Comparison of ENCODE assay signal across 26 mouse cellular contexts in genomic region chr3:107583893-107584292, GRCm38 (mm10). TPM values are rescaled to one million over a fixed set of nuclear protein-coding genes. Genes with fewer than 3 reads are reported as not detected.
DNase-seq lines count a peak whose midpoint lies in the region; ATAC-seq and TF ChIP-seq lines count a peak whose summit lies in the region.
"Had no signal": no experiment of that assay in that cellular context is flagged by ENCODE, and none has a peak within 500 bp of the region (broad histone marks: within the 10 kb centered on the region; RNA-seq: fewer than 3 reads in every experiment).

No protein-coding gene starts in this region.

- no peak for TF ChIP-seq CTCF in gastrocnemius, adult 2 months (IDR thresholded peaks at IDR 0.05)

- no peak overlapping the region for H3K9ac ChIP-seq in embryonic facial prominence, embryonic 15.5 days
- H3K9ac ChIP-seq: heart, embryonic 13.5 days; hindbrain, embryonic 12.5 days had no signal

- H3K4me1 ChIP-seq in embryonic facial prominence, embryonic 10.5 days, result peaks cover 69% of the 10 kb centered on the region
- H3K4me1 ChIP-seq in embryonic facial prominence, embryonic 15.5 days, result peaks cover 24% of the 10 kb centered on the region

- H3K27ac ChIP-seq in gastrocnemius, adult 2 months, result no peak overlapping the region
- peak overlapping the region; percentile 89 for H3K27ac ChIP-seq in embryonic facial prominence, embryonic 10.5 days (replicated peaks)
- no peak overlapping the region for H3K27ac ChIP-seq in embryonic facial prominence, embryonic 15.5 days (replicated peaks)
- H3K27ac ChIP-seq: heart, embryonic 13.5 days; hindbrain, embryonic 12.5 days; hindbrain, postnatal 0 days had no signal

- intact Hi-C loops in gastrocnemius, adult 2 months (cut with DNase I), result no loop called here

- ATAC-seq in embryonic facial prominence, embryonic 15.5 days (ENCODE audit: insufficient number of reproducible peaks, low FRiP score, low TSS enrichment, low read depth), result no peak
- ATAC-seq: CD4-positive, CD25-positive, alpha-beta regulatory T cell, adult 4 months; hindbrain, postnatal 0 days had no signal

- DNase-seq in embryo, embryonic 10.5 days (ENCODE audit: low spot score), result peak; percentile 44
- DNase-seq in embryo, embryonic 10 days (ENCODE audit: low spot score), result no peak
- DNase-seq in gastrocnemius, adult 2 months, result peak; percentile 3
- no peak for DNase-seq in gastrocnemius, postnatal 10 days
- no peak for DNase-seq in embryonic facial prominence, embryonic 10.5 days (ENCODE audit: low spot score)
- DNase-seq in layer of hippocampus, adult 9-11 months, result no peak
- no peak for DNase-seq in gastrocnemius, postnatal 4 days (ENCODE audit: low spot score in 2 of 2)
- DNase-seq: adrenal gland, adult 8-10 months; adrenal gland, postnatal 36 days; B cell, adult 2 months; cerebellum, adult 2 months; cerebellum, postnatal 10 days; gastrocnemius, postnatal 25 days; heart, adult 11 months; heart, postnatal 36 days; kidney, adult 11 months had no signal

- WGBS in embryonic facial prominence, embryonic 10.5 days, result 6% methylated on average over 1 of the region's 1 CpGs
- 27% methylated on average over 1 of the region's 1 CpGs for WGBS in embryonic facial prominence, embryonic 15.5 days

- no peaks in the 10 kb centered on the region for H3K36me3 ChIP-seq in embryonic facial prominence, embryonic 10.5 days (replicated peaks)
- no peaks in the 10 kb centered on the region for H3K36me3 ChIP-seq in embryonic facial prominence, embryonic 15.5 days
- H3K36me3 ChIP-seq: G1E; heart, embryonic 13.5 days; hindbrain, embryonic 12.5 days had no signal

- H3K9me3 ChIP-seq in embryonic facial prominence, embryonic 10.5 days, result no peaks in the 10 kb centered on the region
- H3K9me3 ChIP-seq in embryonic facial prominence, embryonic 15.5 days (replicated peaks), result no peaks in the 10 kb centered on the region
- H3K9me3 ChIP-seq: G1E; heart, embryonic 13.5 days; hindbrain, embryonic 12.5 days had no signal

- peak overlapping the region; percentile 76; the same call in 1 of the 2 replicates for H3K4me2 ChIP-seq in embryonic facial prominence, embryonic 15.5 days (replicated peaks)

- peaks cover 99% of the 10 kb centered on the region for H3K27me3 ChIP-seq in embryonic facial prominence, embryonic 10.5 days (replicated peaks; ENCODE audit: low read depth, poor library complexity, severe bottlenecking)
- H3K27me3 ChIP-seq in embryonic facial prominence, embryonic 15.5 days, result peaks cover 80% of the 10 kb centered on the region

- no peak overlapping the region for H3K4me3 ChIP-seq in gastrocnemius, adult 2 months
- peak overlapping the region; percentile 58; the same call in 1 of the 2 replicates for H3K4me3 ChIP-seq in embryonic facial prominence, embryonic 10.5 days
- H3K4me3 ChIP-seq in embryonic facial prominence, embryonic 15.5 days (replicated peaks), result no peak overlapping the region
- H3K4me3 ChIP-seq: hindbrain, embryonic 12.5 days had no signal

RNA-seq across cellular contexts. Expression of gene Alx3, which starts 10.9 kb away (rescaled TPM):
- total RNA-seq in gastrocnemius, adult 2 months (2021), result not detected
- total RNA-seq in gastrocnemius, postnatal 10 days (2021), result not detected
- polyA plus RNA-seq in embryonic facial prominence, embryonic 10.5 days (2016; fragmentation: Nextera tagmentation; extraction: Ambion mirVana), result 41.8 and 43.5 TPM in 2 replicates
- 17.2 and 20.1 TPM in 2 replicates for polyA plus RNA-seq in embryonic facial prominence, embryonic 15.5 days (2015; fragmentation: Nextera tagmentation; extraction: Ambion mirVana)
- total RNA-seq in gastrocnemius, postnatal 4 days (2021), result not detected
- total RNA-seq: adrenal gland, adult 8-10 months; adrenal gland, postnatal 36 days; gastrocnemius, postnatal 25 days; heart, postnatal 36 days had no signal
- polyA plus RNA-seq: CD4-positive, CD25-positive, alpha-beta regulatory T cell, adult 4 months; G1E; heart, postnatal 0 days; intestine, embryonic 14.5 days had no signal

RNA-seq across cellular contexts. Expression of gene Ubl4b, which starts 29.0 kb away (rescaled TPM):
- not detected for total RNA-seq in gastrocnemius, adult 2 months (2021)
- total RNA-seq in gastrocnemius, postnatal 10 days (2021), result not detected
- 0.41 and 0.70 TPM in 2 replicates for polyA plus RNA-seq in embryonic facial prominence, embryonic 10.5 days (2016; fragmentation: Nextera tagmentation; extraction: Ambion mirVana)
- 0.12 TPM in 1 of 2 replicates, not detected in the other for polyA plus RNA-seq in embryonic facial prominence, embryonic 15.5 days (2015; fragmentation: Nextera tagmentation; extraction: Ambion mirVana)
- not detected for total RNA-seq in gastrocnemius, postnatal 4 days (2021)
- total RNA-seq: adrenal gland, adult 8-10 months; adrenal gland, postnatal 36 days; gastrocnemius, postnatal 25 days; heart, postnatal 36 days; hindbrain, postnatal 0 days had no signal
- polyA plus RNA-seq: CD4-positive, CD25-positive, alpha-beta regulatory T cell, adult 4 months; cerebellum, adult 2 months; forebrain, embryonic 14.5 days; G1E; heart, embryonic 13.5 days; heart, postnatal 0 days; hindbrain, embryonic 12.5 days; hindbrain, postnatal 0 days; intestine, embryonic 14.5 days had no signal

RNA-seq across cellular contexts. Expression of gene Gm10961, which starts 47.2 kb away (rescaled TPM):
- total RNA-seq in gastrocnemius, adult 2 months (2021), result not detected
- total RNA-seq in gastrocnemius, postnatal 10 days (2021), result not detected
- not detected in 2 replicates for polyA plus RNA-seq in embryonic facial prominence, embryonic 10.5 days (2016; fragmentation: Nextera tagmentation; extraction: Ambion mirVana)
- not detected in 2 replicates for polyA plus RNA-seq in embryonic facial prominence, embryonic 15.5 days (2015; fragmentation: Nextera tagmentation; extraction: Ambion mirVana)
- total RNA-seq in gastrocnemius, postnatal 4 days (2021), result not detected
- total RNA-seq: adrenal gland, adult 8-10 months; adrenal gland, postnatal 36 days; G1E; gastrocnemius, postnatal 25 days; heart, postnatal 36 days; hindbrain, postnatal 0 days had no signal
- polyA plus RNA-seq: CD4-positive, CD25-positive, alpha-beta regulatory T cell, adult 4 months; cerebellum, adult 2 months; embryonic facial prominence, embryonic 11.5 days; forebrain, embryonic 14.5 days; G1E; heart, embryonic 13.5 days; heart, postnatal 0 days; hindbrain, embryonic 12.5 days; hindbrain, postnatal 0 days; intestine, embryonic 14.5 days had no signal

RNA-seq across cellular contexts. Expression of gene Strip1, which starts 47.6 kb away (rescaled TPM):
- 10 to 100 TPM; 16.6 to 20.4 TPM for total RNA-seq in gastrocnemius, adult 2 months (2021)
- total RNA-seq in gastrocnemius, postnatal 10 days (2021), result 10 to 100 TPM; 21.4 to 24.1 TPM
- 64.9 and 70.0 TPM in 2 replicates for polyA plus RNA-seq in embryonic facial prominence, embryonic 10.5 days (2016; fragmentation: Nextera tagmentation; extraction: Ambion mirVana)
- polyA plus RNA-seq in embryonic facial prominence, embryonic 15.5 days (2015; fragmentation: Nextera tagmentation; extraction: Ambion mirVana), result 52.4 and 55.8 TPM in 2 replicates
- 10 to 100 TPM; 26.6 to 31.5 TPM for total RNA-seq in gastrocnemius, postnatal 4 days (2021)

Comparison
In these comparisons a context has a peak if more than half of its experiments do, and no peak if none do; other contexts are left out.
1. DNase-seq: peak in embryo, embryonic 10.5 days (single experiment) and gastrocnemius, adult 2 months (single experiment); none in embryo, embryonic 10 days (single experiment), gastrocnemius, postnatal 10 days (single experiment), embryonic facial prominence, embryonic 10.5 days (single experiment), layer of hippocampus, adult 9-11 months (single experiment) and gastrocnemius, postnatal 4 days (0 of 2).